Mouse (Mus musculus) skeletal muscle tissue, postnatal 0 days (tissue): ENCODE results near the gene Olfr142. TPM values are rescaled to one million over a fixed set of nuclear protein-coding genes. Genes with fewer than 3 reads are reported as not detected.

Experiments
- polyA plus RNA-seq: library from polyadenylated mRNA; unstranded; fragments of >200 nt; fragmentation: Nextera tagmentation; extraction: Ambion mirVana; gene quantifications from 2 replicates; pipeline ENCODE4 v1.2.1, GENCODE M21; 2015

Gene Olfr142
- polyA plus RNA-seq = not detected in 2 replicates

GRCm38 (mm10) chr2:90257492-90257891, at the start of gene Olfr142:
Olfr142 (minus strand) TSS chr2:90257592.

GRCm38 (mm10) chr2:90292741-90293140, 35.3 kb upstream of the Olfr142 start, which contains the start of gene Olfr1272:
Olfr1272 (minus strand) TSS chr2:90292841.

GRCm38 (mm10) chr2:90270932-90271331, 13.5 kb upstream of the Olfr142 start, which contains the start of gene Olfr1271:
Olfr1271 (minus strand) TSS chr2:90271032.

DNA sequence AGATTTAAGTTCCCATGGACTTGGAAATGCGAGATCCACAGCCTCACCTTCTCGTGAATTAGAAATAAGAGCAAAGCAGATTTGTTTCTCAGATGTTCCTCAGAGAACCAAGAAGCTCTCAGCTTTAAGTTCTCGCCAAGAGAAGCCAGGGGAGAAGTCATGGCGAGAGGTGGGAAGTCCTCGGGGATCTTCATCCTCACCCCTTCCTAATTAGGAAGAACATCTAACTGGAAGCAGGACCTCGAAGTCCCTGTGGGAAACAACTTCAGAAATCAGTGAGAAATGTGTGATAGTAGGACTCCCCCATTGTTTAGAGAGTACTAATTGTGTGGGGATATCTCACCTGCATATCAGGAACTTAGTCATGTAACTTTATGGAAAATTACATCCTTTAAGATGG, 33.0 kb downstream of the Olfr142 start, which contains the start of gene Olfr1506:
TSS of gene Olfr1506 (minus strand) at position 101 of the 400 bp plus-strand sequence.

Other genes starting within 250 kb of the Olfr142 start
- not detected in 2 replicates for gene Olfr1263, start 245.5 kb downstream of the Olfr142 start, polyA plus RNA-seq
- not detected in 2 replicates for gene Olfr1264, start 232.0 kb downstream of the Olfr142 start, polyA plus RNA-seq
- gene Olfr1265, start 222.3 kb downstream of the Olfr142 start, polyA plus RNA-seq = not detected in 2 replicates
- gene Olfr140, start 194.0 kb downstream of the Olfr142 start, polyA plus RNA-seq = not detected in 2 replicates
- gene Olfr1269, start 136.2 kb downstream of the Olfr142 start, polyA plus RNA-seq = not detected in 2 replicates
- gene Olfr32, start 115.3 kb downstream of the Olfr142 start, polyA plus RNA-seq = not detected in 2 replicates
- gene Olfr1270, start 104.5 kb downstream of the Olfr142 start, polyA plus RNA-seq = not detected in 2 replicates
- not detected in 2 replicates for gene Olfr1506, start 33.1 kb downstream of the Olfr142 start, polyA plus RNA-seq
- not detected in 2 replicates for gene Olfr1271, start 13.4 kb upstream of the Olfr142 start, polyA plus RNA-seq
- not detected in 2 replicates for gene Olfr1272, start 35.2 kb upstream of the Olfr142 start, polyA plus RNA-seq
- gene Gm13769, start 64.6 kb upstream of the Olfr142 start, polyA plus RNA-seq = not detected in 2 replicates
- not detected in 2 replicates for gene Olfr1274-ps, start 141.1 kb upstream of the Olfr142 start, polyA plus RNA-seq